Mouse (Mus musculus) megakaryocyte, adult 5-6 weeks (primary cell): ENCODE results near the gene Gga1. TPM values are rescaled to one million over a fixed set of nuclear protein-coding genes. Genes with fewer than 3 reads are reported as not detected.
A peak's percentile ranks its signal among the peaks of the same experiment; 100 is the strongest.

Experiments used
- ATAC-seq: 2 replicates; pipeline ENCODE4 v1.8.0; 2016; ENCODE audit warnings: mild to moderate bottlenecking, inconsistent platforms; ENCODE audit not compliant: poor library complexity, severe bottlenecking
- total RNA-seq, 2 experiments: library from RNA; stranded (forward) in 1 of 2; stranded (reverse) in 1 of 2; fragments of 153-499, 151-499 nt in 1 of 2; fragments of 221-1000, 200-1000 nt in 1 of 2; gene quantifications; 2 replicates each; pipeline versions ENCODE4 v1.2.3 to v1.2.4; 2015 to 2017

The Gga1 gene
- total RNA-seq (2015) (46.0 and 52.6 TPM in 2 replicates), total RNA-seq (2017) (20.8 and 28.9 TPM in 2 replicates)

- peak; percentile 68 for ATAC-seq
These were observed at the start of gene Gga1 for GRCm38 (mm10) chr15:78876991-78877809. Gene Gga1 (plus strand): TSS chr15:78877190.

- ATAC-seq: no peak
These were observed 48.7 kb upstream of the Gga1 start for GRCm38 (mm10) chr15:78828315-78828714.

- no peak for ATAC-seq
These were observed 47.4 kb upstream of the Gga1 start for GRCm38 (mm10) chr15:78829636-78830035.

GRCm38 (mm10) chr15:78830742-78831719 lies 46.0 kb upstream of the Gga1 start:
- no peak for ATAC-seq

- ATAC-seq: no peak
These were observed 45.0 kb upstream of the Gga1 start for GRCm38 (mm10) chr15:78831720-78832657.

GRCm38 (mm10) chr15:78832701-78833123 lies 44.3 kb upstream of the Gga1 start:
- ATAC-seq: no peak

GRCm38 (mm10) chr15:78833582-78833981 lies 43.4 kb upstream of the Gga1 start:
- no peak for ATAC-seq

- ATAC-seq: no peak
These were observed 42.6 kb upstream of the Gga1 start for GRCm38 (mm10) chr15:78834233-78835005.

GRCm38 (mm10) chr15:78835200-78836085 lies 41.5 kb upstream of the Gga1 start:
- ATAC-seq: peak; percentile 62

GRCm38 (mm10) chr15:78836086-78836621 lies 40.8 kb upstream of the Gga1 start:
- ATAC-seq: no peak

GRCm38 (mm10) chr15:78839744-78840143 lies 37.2 kb upstream of the Gga1 start:
- ATAC-seq: no peak

- no peak for ATAC-seq
These were observed 36.7 kb upstream of the Gga1 start for GRCm38 (mm10) chr15:78840241-78840640.

- no peak for ATAC-seq
These were observed 36.2 kb upstream of the Gga1 start for GRCm38 (mm10) chr15:78840751-78841150.

GRCm38 (mm10) chr15:78841161-78841790 lies 35.7 kb upstream of the Gga1 start:
- ATAC-seq: no peak

- peak; percentile 35; the same call in 1 of the 2 replicates for ATAC-seq
These were observed 34.4 kb upstream of the Gga1 start, which contains the start of gene Cdc42ep1 for GRCm38 (mm10) chr15:78842371-78843163. Gene Cdc42ep1 (plus strand): TSS chr15:78842624.

- ATAC-seq: peak; percentile 50
These were observed 33.2 kb upstream of the Gga1 start for GRCm38 (mm10) chr15:78843581-78844469.
